Mouse (Mus musculus): Measurements from ENCODE around the gene Kcnk4. TPM values are rescaled to one million over a fixed set of nuclear protein-coding genes. Genes with fewer than 3 reads are reported as not detected.

Gene Kcnk4
- total RNA-seq, 2 experiments from 2014 or later = 0.56 TPM; not detected in 1

- no peak for DNase-seq
Observed at GRCm38 (mm10) chr19:6874257-6874656, 60.1 kb downstream of the Kcnk4 start.

Small RNA genes within 50 kb of the gene (microRNA-seq; reads per million reads assigned to microRNA genes)
- gene Mir6990 = 7.0 to 10.0 reads per million in 2 experiments

Other genes with a start within 250 kb of the Kcnk4 start
- gene Rps6ka4, start 93.9 kb downstream of the Kcnk4 start, total RNA-seq (2021) = 10 to 100 TPM; 22.6 to 28.7 TPM
- gene Ccdc88b, start 76.3 kb downstream of the Kcnk4 start, total RNA-seq (2021) = under 1 TPM; 0.41 to 0.52 TPM
- gene Trmt112, start 24.8 kb downstream of the Kcnk4 start, total RNA-seq (2021) = 10 to 100 TPM; 34.4 to 35.5 TPM
- 100 to 1,000 TPM; 309 to 336 TPM for gene Prdx5, start 24.4 kb downstream of the Kcnk4 start, total RNA-seq (2021)
- gene Esrra, start 12.7 kb downstream of the Kcnk4 start, total RNA-seq (2021) = 100 to 1,000 TPM; 111 to 119 TPM
- not detected for gene Catsperz, start 9.1 kb downstream of the Kcnk4 start, total RNA-seq (2021)
- gene Bad, start 7.3 kb upstream of the Kcnk4 start, total RNA-seq (2021) = 10 to 100 TPM; 29.6 to 30.5 TPM
- 10 to 100 TPM; 18.7 to 21.4 TPM for gene Gpr137, start 8.0 kb upstream of the Kcnk4 start, total RNA-seq (2021)
- 100 to 1,000 TPM; 243 to 246 TPM for gene Ppp1r14b, start 40.5 kb upstream of the Kcnk4 start, total RNA-seq (2021)
- gene Plcb3, start 42.0 kb upstream of the Kcnk4 start, total RNA-seq (2021) = 10 to 100 TPM; 17.4 to 19.9 TPM
- gene Fkbp2, start 46.0 kb upstream of the Kcnk4 start, total RNA-seq (2021) = 10 to 100 TPM; 23.5 to 26.6 TPM
- 100 to 1,000 TPM; 263 to 265 TPM for gene Vegfb, start 53.1 kb upstream of the Kcnk4 start, total RNA-seq (2021)
- gene Dnajc4, start 58.1 kb upstream of the Kcnk4 start, total RNA-seq (2021) = 10 to 100 TPM; 48.7 to 49.2 TPM
- 10 to 100 TPM; 27.2 to 29.0 TPM for gene Nudt22, start 61.6 kb upstream of the Kcnk4 start, total RNA-seq (2021)
- 10 to 100 TPM; 22.6 to 25.7 TPM for gene Trpt1, start 61.6 kb upstream of the Kcnk4 start, total RNA-seq (2021)
- gene Fermt3, start 85.0 kb upstream of the Kcnk4 start, total RNA-seq (2021) = 1 to 10 TPM; 3.5 to 3.7 TPM
- 100 to 1,000 TPM; 139 to 151 TPM for gene Stip1, start 105.5 kb upstream of the Kcnk4 start, total RNA-seq (2021)
- gene Macrod1, start 122.3 kb upstream of the Kcnk4 start, total RNA-seq (2021) = 100 to 1,000 TPM; 107 to 126 TPM
- 1 to 10 TPM; 1.8 to 2.1 TPM for gene Flrt1, start 171.2 kb upstream of the Kcnk4 start, total RNA-seq (2021)